Comparison of ENCODE assay signal across 8 mouse cellular contexts in genomic region chr2:26501651-26502141, GRCm38 (mm10). TPM values are rescaled to one million over a fixed set of nuclear protein-coding genes. Genes with fewer than 3 reads are reported as not detected.
DNase-seq lines count a peak whose midpoint lies in the region; ATAC-seq and TF ChIP-seq lines count a peak whose summit lies in the region.

No protein-coding gene starts in this region.

- H3K36me3 ChIP-seq in thymus, adult 2 months (ENCODE audit: control insufficient read depth, insufficient read depth, low read length): peaks cover 4% of the 10 kb centered on the region
- H3K36me3 ChIP-seq in embryonic facial prominence, embryonic 13.5 days: 0 out of 2 replicates have a peak, but pooled peaks cover 3% of the 10 kb centered on the region
- H3K36me3 ChIP-seq in midbrain, embryonic 13.5 days: no peaks in the 10 kb centered on the region

- no peak for DNase-seq in thymus, adult 2 months
- no peak for DNase-seq in thymus, adult 18-20 months
- peak; percentile 48 for DNase-seq in kidney, adult 18-20 months
- no peak for DNase-seq in frontal cortex, adult 2 months (ENCODE audit: extremely low spot score in 1 of 2, low spot score in 1 of 2)
- no peak for DNase-seq in spleen, adult 12 weeks (ENCODE audit: low spot score)

- 4% methylated on average over 15 of the region's 15 CpGs for WGBS in thymus, adult 2 months
- 2% methylated on average over 15 of the region's 15 CpGs for WGBS in embryonic facial prominence, embryonic 13.5 days
- WGBS in midbrain, embryonic 13.5 days: under 1% methylated on average over 15 of the region's 15 CpGs

- H3K9me3 ChIP-seq in embryonic facial prominence, embryonic 13.5 days: no peaks in the 10 kb centered on the region
- H3K9me3 ChIP-seq in midbrain, embryonic 13.5 days: no peaks in the 10 kb centered on the region

- ATAC-seq in embryonic facial prominence, embryonic 13.5 days (ENCODE audit: insufficient number of reproducible peaks, insufficient read depth, low FRiP score, low TSS enrichment, low read depth): no peak
- ATAC-seq in midbrain, embryonic 13.5 days: peak; percentile 43
- ATAC-seq in granulocyte monocyte progenitor cell, adult 5-6 weeks (replicated peaks; ENCODE audit: poor library complexity, severe bottlenecking): no peak

- peak overlapping the region; percentile 89 for H3K4me3 ChIP-seq in thymus, adult 2 months (ENCODE audit: control insufficient read depth, insufficient read depth, low read length)
- H3K4me3 ChIP-seq in embryonic facial prominence, embryonic 13.5 days: peak overlapping the region; percentile 78
- H3K4me3 ChIP-seq in midbrain, embryonic 13.5 days (replicated peaks): peak overlapping the region; percentile 67

- H3K4me1 ChIP-seq in thymus, adult 2 months (replicated peaks; ENCODE audit: control insufficient read depth, insufficient read depth, low read length): peaks cover 81% of the 10 kb centered on the region
- peaks cover 78% of the 10 kb centered on the region for H3K4me1 ChIP-seq in embryonic facial prominence, embryonic 13.5 days
- peaks cover 88% of the 10 kb centered on the region for H3K4me1 ChIP-seq in midbrain, embryonic 13.5 days (replicated peaks)

- H3K27me3 ChIP-seq in thymus, adult 2 months (ENCODE audit: control insufficient read depth, insufficient read depth, low read length): no peaks in the 10 kb centered on the region
- peaks cover 19% of the 10 kb centered on the region for H3K27me3 ChIP-seq in embryonic facial prominence, embryonic 13.5 days
- peaks cover 29% of the 10 kb centered on the region for H3K27me3 ChIP-seq in midbrain, embryonic 13.5 days

- H3K4me2 ChIP-seq in embryonic facial prominence, embryonic 13.5 days: peak overlapping the region; percentile 92
- H3K4me2 ChIP-seq in midbrain, embryonic 13.5 days (replicated peaks): peak overlapping the region; percentile 76

- H3K27ac ChIP-seq in thymus, adult 2 months (ENCODE audit: control insufficient read depth, insufficient read depth, low read length): peak overlapping the region; percentile 7; the same call in 1 of the 2 replicates
- H3K27ac ChIP-seq in embryonic facial prominence, embryonic 13.5 days: peak overlapping the region; percentile 78
- peak overlapping the region; percentile 89 for H3K27ac ChIP-seq in midbrain, embryonic 13.5 days

- peak overlapping the region; percentile 87 for H3K9ac ChIP-seq in embryonic facial prominence, embryonic 13.5 days
- H3K9ac ChIP-seq in midbrain, embryonic 13.5 days (replicated peaks): peak overlapping the region; percentile 87

- no peak for TF ChIP-seq POLR2A in thymus, adult 2 months (IDR thresholded peaks at IDR 0.05; ENCODE audit: control insufficient read depth, extremely low read depth, insufficient read depth, low read length, poor library complexity)

- no peak for TF ChIP-seq CTCF in thymus, adult 2 months (IDR thresholded peaks at IDR 0.05; ENCODE audit: borderline replicate concordance, control insufficient read depth, extremely low read depth, insufficient read depth, low read length, poor library complexity)

RNA-seq across cellular contexts. Expression of gene Notch1, which starts 14.8 kb away (rescaled TPM):
- 159 and 219 TPM in 2 replicates for polyA plus RNA-seq in thymus, adult 2 months (2012; rRNA removed)
- polyA plus RNA-seq in embryonic facial prominence, embryonic 13.5 days (2015; fragmentation: Nextera tagmentation; extraction: Ambion mirVana): 17.3 and 17.8 TPM in 2 replicates
- 21.4 and 27.9 TPM in 2 replicates for polyA plus RNA-seq in midbrain, embryonic 13.5 days (2015; fragmentation: Nextera tagmentation; extraction: Ambion mirVana)
- polyA plus RNA-seq in frontal cortex, adult 2 months (2012; rRNA removed): 13.0 and 13.2 TPM in 2 replicates
- 19.2 and 22.6 TPM in 2 replicates for total RNA-seq in granulocyte monocyte progenitor cell, adult 5-6 weeks (2014; fragmentation: Nextera tagmentation)
- total RNA-seq in granulocyte monocyte progenitor cell, adult 5-6 weeks (2017): 8.1 and 8.5 TPM in 2 replicates

RNA-seq across cellular contexts. Expression of gene Sec16a, which starts 56.7 kb away (rescaled TPM):
- polyA plus RNA-seq in thymus, adult 2 months (2012; rRNA removed): 129 and 147 TPM in 2 replicates
- polyA plus RNA-seq in embryonic facial prominence, embryonic 13.5 days (2015; fragmentation: Nextera tagmentation; extraction: Ambion mirVana): 22.7 and 27.9 TPM in 2 replicates
- 21.3 and 22.8 TPM in 2 replicates for polyA plus RNA-seq in midbrain, embryonic 13.5 days (2015; fragmentation: Nextera tagmentation; extraction: Ambion mirVana)
- 30.8 and 36.1 TPM in 2 replicates for polyA plus RNA-seq in frontal cortex, adult 2 months (2012; rRNA removed)
- 42.3 and 47.0 TPM in 2 replicates for total RNA-seq in granulocyte monocyte progenitor cell, adult 5-6 weeks (2014; fragmentation: Nextera tagmentation)
- total RNA-seq in granulocyte monocyte progenitor cell, adult 5-6 weeks (2017): 29.8 and 32.5 TPM in 2 replicates

Comparison
In these comparisons a context has a peak if more than half of its experiments do, and no peak if none do; other contexts are left out.
1. H3K27ac ChIP-seq: peak in every context shown above with its lines; median percentile 89 in midbrain, embryonic 13.5 days; 78 in embryonic facial prominence, embryonic 13.5 days; 7 in thymus, adult 2 months.